Mouse (Mus musculus): ENCODE measurements at regions not wholly inside any gene's neighbourhood (a gene's known extent, or its start where the extent isn't known, plus 50 kb on each side); places are given as distances from the start of the nearest gene placed in this dataset.
"Not testable (repeated sequence)": the region's sequence is repeated elsewhere in the genome, so short reads cannot be mapped to it uniquely, and the experiment has no call there.

- DNase-seq = no peak
Observed at GRCm38 (mm10) chr10:15321480-15321879, 603.5 kb upstream of the Gje1 start.

- DNase-seq = no peak
Observed at GRCm38 (mm10) chr10:15317017-15317607, 599.1 kb upstream of the Gje1 start.

- no peak for DNase-seq
Observed at GRCm38 (mm10) chr10:15310650-15311049, 592.6 kb upstream of the Gje1 start.

GRCm38 (mm10) chr10:15305811-15306473, 587.9 kb upstream of the Gje1 start:
- no peak for DNase-seq

GRCm38 (mm10) chr10:15300199-15301085, 582.4 kb upstream of the Gje1 start:
- DNase-seq = peak; percentile 57

GRCm38 (mm10) chr10:15299331-15300198, 581.6 kb upstream of the Gje1 start:
- no peak for DNase-seq

- no peak for DNase-seq
Observed at GRCm38 (mm10) chr10:15297257-15297656, 579.2 kb upstream of the Gje1 start.

- no peak for DNase-seq
Observed at GRCm38 (mm10) chr10:15294125-15294524, 576.1 kb upstream of the Gje1 start.

GRCm38 (mm10) chr10:15263337-15263736, 545.3 kb upstream of the Gje1 start:
- not testable (repeated sequence) for DNase-seq

- DNase-seq = not testable (repeated sequence)
Observed at GRCm38 (mm10) chr10:15262282-15262681, 544.3 kb upstream of the Gje1 start.

GRCm38 (mm10) chr10:15249402-15250086, 531.5 kb upstream of the Gje1 start:
- DNase-seq = no peak

- no peak for DNase-seq
Observed at GRCm38 (mm10) chr10:15248899-15249298, 530.9 kb upstream of the Gje1 start.

GRCm38 (mm10) chr10:15244376-15245262, 526.6 kb upstream of the Gje1 start:
- DNase-seq = no peak

- DNase-seq = no peak
Observed at GRCm38 (mm10) chr10:15243460-15243859, 525.4 kb upstream of the Gje1 start.

GRCm38 (mm10) chr10:15218883-15219282, 500.9 kb upstream of the Gje1 start:
- no peak for DNase-seq

- no peak for DNase-seq
Observed at GRCm38 (mm10) chr10:15179585-15179984, 461.6 kb upstream of the Gje1 start.

GRCm38 (mm10) chr10:15174421-15174820, 456.4 kb upstream of the Gje1 start:
- no peak for DNase-seq

- no peak for DNase-seq
Observed at GRCm38 (mm10) chr10:15172558-15172957, 454.5 kb upstream of the Gje1 start.

GRCm38 (mm10) chr10:15140703-15141102, 422.7 kb upstream of the Gje1 start:
- no peak for DNase-seq

Data from layer of hippocampus, adult 9-11 months (tissue).